Comparison of ENCODE assay signal across 13 mouse cellular contexts in genomic region chr7:89461351-89461750, GRCm38 (mm10). TPM values are rescaled to one million over a fixed set of nuclear protein-coding genes. Genes with fewer than 3 reads are reported as not detected.
A peak's percentile ranks its signal among the peaks of the same experiment; 100 is the strongest.
DNase-seq lines count a peak whose midpoint lies in the region.
"Had no signal": no experiment of that assay in that cellular context is flagged by ENCODE, and none has a peak within 500 bp of the region (broad histone marks: within the 10 kb centered on the region; RNA-seq: fewer than 3 reads in every experiment).

No protein-coding gene starts in this region.

- peak; percentile 53 to 59 for DNase-seq in heart, adult 18-20 months
- no peak for DNase-seq in heart, postnatal 4 days
- peak; percentile 47 for DNase-seq in embryo, embryonic 11 days
- peak; percentile 36 to 47 for DNase-seq in heart, adult 9 months (ENCODE audit: low spot score in 2 of 2)
- DNase-seq in heart, postnatal 36 days, result peak; percentile 10 to 33
- DNase-seq in yolk sac, embryonic 10.5 days (ENCODE audit: low spot score), result no peak
- DNase-seq in left cerebral cortex, adult 18-20 months (ENCODE audit: low spot score in 2 of 2), result no peak
- no peak for DNase-seq in kidney, adult 8-10 months
- DNase-seq: adrenal gland, adult 8-10 months; B cell, adult 2 months; kidney, adult 9 months; lung, postnatal 14 days; thymus, adult 18-20 months had no signal

- intact Hi-C loops in heart, postnatal 36 days (cut with DNase I), result no loop called here

RNA-seq across cellular contexts. Expression of gene Fzd4, which starts 57.2 kb away (rescaled TPM):
- 10 to 100 TPM; 32.2 to 34.5 TPM for total RNA-seq in heart, adult 18-20 months (2021)
- total RNA-seq in heart, postnatal 4 days (2021), result 10 to 100 TPM; 43.2 TPM
- total RNA-seq in heart, postnatal 36 days (2021), result 10 to 100 TPM; 31.6 to 35.8 TPM
- total RNA-seq in left cerebral cortex, adult 18-20 months (2021), result 1 to 10 TPM; 5.6 to 5.7 TPM

RNA-seq across cellular contexts. Expression of gene Tmem135, which starts 57.3 kb away (rescaled TPM):
- 10 to 100 TPM; 34.9 to 39.4 TPM for total RNA-seq in heart, adult 18-20 months (2021)
- 10 to 100 TPM; 35.9 to 43.6 TPM for total RNA-seq in heart, postnatal 4 days (2021)
- 10 to 100 TPM; 43.3 to 51.3 TPM for total RNA-seq in heart, postnatal 36 days (2021)
- 10 to 100 TPM; 58.1 to 62.4 TPM for total RNA-seq in left cerebral cortex, adult 18-20 months (2021)

Comparison
In these comparisons a context has a peak if more than half of its experiments do, and no peak if none do; other contexts are left out.
1. DNase-seq: peak in heart, adult 18-20 months (2 of 2), embryo, embryonic 11 days (single experiment), heart, adult 9 months (2 of 2) and heart, postnatal 36 days (2 of 2); none in heart, postnatal 4 days (single experiment), yolk sac, embryonic 10.5 days (single experiment), left cerebral cortex, adult 18-20 months (0 of 2) and kidney, adult 8-10 months (0 of 2).
2. RNA of gene Fzd4, which starts 57.2 kb away (total RNA-seq): 43.2 TPM in heart, postnatal 4 days, 31.6 to 35.8 TPM in heart, postnatal 36 days and 32.2 to 34.5 TPM in heart, adult 18-20 months; 5.6 to 5.7 TPM in left cerebral cortex, adult 18-20 months; every median in the first group is over 4 times any median in the second.